Mouse (Mus musculus) kidney, embryonic 15.5 days (tissue): ENCODE results near the gene Fars2. TPM values are rescaled to one million over a fixed set of nuclear protein-coding genes. Genes with fewer than 3 reads are reported as not detected.
A peak's percentile ranks its signal among the peaks of the same experiment; 100 is the strongest.

ENCODE experiments used
- ATAC-seq: fragments of 200-750 bp; cut with Nextera tagmentation; replicated peaks from 2 replicates; pipeline ENCODE4 v1.8.0; 2017; ENCODE audit warnings: moderate TSS enrichment; ENCODE audit not compliant: low FRiP score
- H3K27ac ChIP-seq: fragments of 300-500 bp; sonication (generic); 2 replicates; pipeline ENCODE4 v1.5.1; 2015; ENCODE audit warnings: mild to moderate bottlenecking, inconsistent platforms
- H3K27me3 ChIP-seq: fragments of 300-500 bp; sonication (generic); 2 replicates; pipeline ENCODE4 v1.6.1; 2015; ENCODE audit warnings: inconsistent platforms
- H3K36me3 ChIP-seq: fragments of 300-500 bp; sonication (generic); 2 replicates; pipeline ENCODE4 v1.6.1; 2015; ENCODE audit warnings: inconsistent platforms
- H3K4me1 ChIP-seq: fragments of 300-500 bp; sonication (generic); 2 replicates; pipeline ENCODE4 v1.6.1; 2015; ENCODE audit warnings: inconsistent platforms
- H3K4me2 ChIP-seq: fragments of 300-500 bp; sonication (generic); 2 replicates; pipeline ENCODE4 v1.6.1; 2015; ENCODE audit warnings: moderate library complexity, mild to moderate bottlenecking, inconsistent platforms
- H3K4me3 ChIP-seq: fragments of 300-500 bp; sonication (generic); replicated peaks from 2 replicates; pipeline ENCODE4 v1.5.1; 2015; ENCODE audit warnings: mild to moderate bottlenecking, inconsistent platforms
- H3K9ac ChIP-seq: fragments of 300-500 bp; sonication (generic); 2 replicates; pipeline ENCODE4 v1.6.1; 2015; ENCODE audit warnings: mild to moderate bottlenecking, inconsistent platforms
- H3K9me3 ChIP-seq: fragments of 300-500 bp; sonication (generic); replicated peaks from 2 replicates; pipeline ENCODE4 v1.6.1; 2016; ENCODE audit warnings: inconsistent platforms
- WGBS: fragments of 180-500 bp; shearing (Covaris S2); methylation state at CpG from one replicate; pipeline ENCODE4 v1.1.7; 2015; ENCODE audit warnings: mixed read lengths; 5-methylcytosine and 5-hydroxymethylcytosine counted together
- polyA plus RNA-seq: library from polyadenylated mRNA; unstranded; fragments of >200 nt; fragmentation: Nextera tagmentation; extraction: Ambion mirVana; gene quantifications from 2 replicates; pipeline ENCODE4 v1.2.1, GENCODE M21; 2015

The Fars2 gene
- polyA plus RNA-seq, 1 experiment from 2014 or later, result 35.8 TPM

GRCm38 (mm10) chr13:36541287-36541780 is 424.1 kb downstream of the Fars2 start:
- Histone ChIP-seq H3K27ac (no peak overlapping the region), H3K4me3 (no peak overlapping the region), H3K9me3 (no peaks in the 10 kb centered on the region), H3K36me3 (no peaks in the 10 kb centered on the region), H3K4me1 (no peaks in the 10 kb centered on the region), H3K27me3 (no peaks in the 10 kb centered on the region), H3K4me2 (no peak overlapping the region), H3K9ac (no peak overlapping the region)
- 75% methylated on average over 2 of the region's 2 CpGs for WGBS
- no peak for ATAC-seq

GRCm38 (mm10) chr13:36550694-36551093 is 433.5 kb downstream of the Fars2 start:
- Histone ChIP-seq H3K27me3 (no peaks in the 10 kb centered on the region), H3K4me1 (peaks cover 2% of the 10 kb centered on the region; the same call in 1 of the 2 replicates), H3K4me2 (no peak overlapping the region), H3K4me3 (no peak overlapping the region), H3K36me3 (no peaks in the 10 kb centered on the region), H3K9me3 (no peaks in the 10 kb centered on the region), H3K27ac (no peak overlapping the region), H3K9ac (no peak overlapping the region)
- ATAC-seq, result no peak
- WGBS, result 56% methylated on average over 6 of the region's 6 CpGs

GRCm38 (mm10) chr13:36552522-36553246 is 435.5 kb downstream of the Fars2 start:
- no peak overlapping the region for H3K9ac ChIP-seq
- no peak overlapping the region for H3K27ac ChIP-seq
- no peak overlapping the region for H3K4me3 ChIP-seq
- peaks cover 2% of the 10 kb centered on the region; the same call in 1 of the 2 replicates for H3K4me1 ChIP-seq
- H3K9me3 ChIP-seq, result no peaks in the 10 kb centered on the region
- no peak overlapping the region for H3K4me2 ChIP-seq
- no peak for ATAC-seq
- WGBS, result 78% methylated on average over 3 of the region's 3 CpGs
- H3K36me3 ChIP-seq, result no peaks in the 10 kb centered on the region
- no peaks in the 10 kb centered on the region for H3K27me3 ChIP-seq

DNA sequence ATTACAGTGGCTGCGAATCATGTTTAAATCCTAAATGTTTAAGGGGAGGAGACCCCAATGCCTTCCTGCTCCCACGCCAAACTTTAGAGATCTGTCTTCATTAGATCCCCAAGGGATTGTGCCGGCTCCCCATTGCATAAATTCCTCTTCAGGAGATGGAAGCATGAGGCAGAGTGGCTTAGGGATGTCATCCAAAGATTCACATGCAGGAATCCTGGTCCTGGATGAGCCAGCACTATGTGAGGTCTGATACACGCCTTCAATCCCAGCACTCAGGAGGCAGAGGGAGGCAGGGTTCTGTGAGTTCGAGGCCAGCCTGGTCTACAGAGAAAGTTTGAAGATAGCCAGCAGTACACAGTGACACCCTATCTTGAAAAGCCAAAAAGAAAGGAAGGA is 436.0 kb downstream of the Fars2 start:
- Histone ChIP-seq H3K27me3 (no peaks in the 10 kb centered on the region), H3K27ac (no peak overlapping the region), H3K36me3 (no peaks in the 10 kb centered on the region), H3K4me3 (no peak overlapping the region), H3K9ac (no peak overlapping the region), H3K4me1 (peaks cover 2% of the 10 kb centered on the region; the same call in 1 of the 2 replicates), H3K4me2 (no peak overlapping the region), H3K9me3 (no peaks in the 10 kb centered on the region)
- ATAC-seq, result no peak
- 76% methylated on average over 5 of the region's 5 CpGs for WGBS

GRCm38 (mm10) chr13:36554743-36555142 is 437.5 kb downstream of the Fars2 start:
- Histone ChIP-seq H3K4me3 (no peak overlapping the region), H3K4me1 (peaks cover 2% of the 10 kb centered on the region; the same call in 1 of the 2 replicates), H3K27ac (no peak overlapping the region), H3K27me3 (no peaks in the 10 kb centered on the region), H3K4me2 (no peak overlapping the region), H3K36me3 (no peaks in the 10 kb centered on the region), H3K9me3 (no peaks in the 10 kb centered on the region), H3K9ac (no peak overlapping the region)
- WGBS, result 63% methylated on average over 1 of the region's 1 CpGs
- no peak for ATAC-seq

DNA sequence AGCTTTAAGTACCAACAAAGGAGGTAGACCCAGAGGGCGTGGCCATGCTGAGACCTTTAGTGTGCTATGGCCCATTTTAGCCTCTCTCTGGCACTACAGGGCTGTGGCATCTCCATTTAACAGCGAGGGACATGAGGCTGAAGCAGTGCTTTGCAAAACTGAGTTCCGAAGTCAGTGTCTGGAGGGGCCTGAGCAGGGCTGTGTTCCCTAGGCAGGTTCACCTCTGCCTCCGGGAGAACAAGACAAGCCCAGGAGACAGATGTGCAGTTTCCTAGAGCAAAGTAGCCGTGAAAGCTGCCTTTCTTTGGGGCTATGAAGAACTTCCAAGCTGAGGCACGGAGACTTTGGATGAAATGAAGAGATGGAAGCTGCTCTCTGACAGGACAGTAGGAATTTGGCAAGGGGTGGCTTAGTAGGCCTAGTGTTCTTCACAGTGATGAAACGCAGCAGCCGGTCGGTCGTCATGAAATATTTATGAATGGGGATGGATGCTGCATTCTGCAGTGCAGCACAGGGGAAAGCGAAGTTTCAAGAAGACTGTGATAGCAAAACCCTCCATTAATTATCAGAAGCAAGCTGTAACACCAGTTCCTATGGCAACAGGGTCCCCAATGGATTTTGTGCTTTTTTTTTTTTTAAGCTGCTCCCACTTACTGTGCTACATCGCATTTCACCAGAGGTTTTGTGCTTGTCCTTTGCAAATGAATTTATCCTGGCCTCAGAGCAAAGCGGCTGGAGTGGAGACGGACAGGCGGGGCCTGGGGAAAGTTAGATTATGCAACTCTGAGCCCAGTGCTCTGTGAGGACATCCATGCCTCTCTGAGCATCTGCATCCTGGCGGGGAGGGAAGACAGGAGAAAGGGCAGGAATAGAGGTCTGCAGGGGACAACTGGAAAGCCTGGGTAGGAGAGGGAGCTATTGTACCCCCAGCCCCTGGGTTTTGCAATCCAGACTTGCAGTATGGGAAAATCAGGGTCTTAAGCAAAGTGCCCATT is 445.5 kb downstream of the Fars2 start:
- no peaks in the 10 kb centered on the region for H3K36me3 ChIP-seq
- H3K9ac ChIP-seq, result no peak overlapping the region
- WGBS, result 69% methylated on average over 16 of the region's 16 CpGs
- H3K4me3 ChIP-seq, result no peak overlapping the region
- no peaks in the 10 kb centered on the region for H3K9me3 ChIP-seq
- H3K4me1 ChIP-seq, result no peaks in the 10 kb centered on the region
- no peak overlapping the region for H3K4me2 ChIP-seq
- no peak for ATAC-seq
- H3K27me3 ChIP-seq, result no peaks in the 10 kb centered on the region
- no peak overlapping the region for H3K27ac ChIP-seq

DNA sequence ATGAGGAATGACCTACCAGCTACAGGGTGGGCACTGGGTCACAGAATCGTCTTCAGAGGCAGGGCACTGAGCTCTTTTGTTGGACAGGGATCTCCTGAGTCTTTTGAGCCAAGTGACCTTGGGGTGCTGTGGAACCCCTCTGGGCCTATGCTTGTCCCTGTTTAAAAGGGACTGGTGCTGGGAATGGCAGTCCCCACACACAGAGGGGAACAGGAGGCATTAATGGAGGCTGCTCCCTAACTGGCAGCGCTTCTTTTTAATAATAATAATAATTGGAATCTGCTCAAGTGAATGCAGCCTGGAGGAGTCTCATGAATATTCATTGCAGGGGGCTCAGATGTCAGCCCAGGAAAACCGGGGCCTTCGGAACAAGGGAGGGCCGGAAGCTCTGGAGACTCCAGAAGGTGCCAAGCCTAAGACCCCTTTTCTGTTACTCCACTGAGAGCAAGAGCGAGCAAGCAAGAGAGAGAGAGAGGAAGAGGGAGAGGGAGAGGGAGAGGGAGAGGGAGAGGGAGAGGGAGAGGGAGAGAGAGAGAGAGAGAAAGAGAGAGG is 447.6 kb downstream of the Fars2 start:
- Histone ChIP-seq H3K9me3 (no peaks in the 10 kb centered on the region), H3K9ac (no peak overlapping the region), H3K36me3 (no peaks in the 10 kb centered on the region), H3K27ac (no peak overlapping the region), H3K4me1 (no peaks in the 10 kb centered on the region), H3K4me3 (no peak overlapping the region), H3K27me3 (no peaks in the 10 kb centered on the region), H3K4me2 (no peak overlapping the region)
- WGBS, result 39% methylated on average over 6 of the region's 6 CpGs
- no peak for ATAC-seq

GRCm38 (mm10) chr13:36576781-36577180 is 459.6 kb downstream of the Fars2 start:
- no peak for ATAC-seq
- Histone ChIP-seq H3K9ac (no peak overlapping the region), H3K4me2 (no peak overlapping the region), H3K9me3 (no peaks in the 10 kb centered on the region), H3K4me3 (no peak overlapping the region), H3K27me3 (peaks cover 8% of the 10 kb centered on the region), H3K36me3 (no peaks in the 10 kb centered on the region), H3K27ac (no peak overlapping the region), H3K4me1 (peaks cover 17% of the 10 kb centered on the region)
- 47% methylated on average over 4 of the region's 4 CpGs for WGBS

DNA sequence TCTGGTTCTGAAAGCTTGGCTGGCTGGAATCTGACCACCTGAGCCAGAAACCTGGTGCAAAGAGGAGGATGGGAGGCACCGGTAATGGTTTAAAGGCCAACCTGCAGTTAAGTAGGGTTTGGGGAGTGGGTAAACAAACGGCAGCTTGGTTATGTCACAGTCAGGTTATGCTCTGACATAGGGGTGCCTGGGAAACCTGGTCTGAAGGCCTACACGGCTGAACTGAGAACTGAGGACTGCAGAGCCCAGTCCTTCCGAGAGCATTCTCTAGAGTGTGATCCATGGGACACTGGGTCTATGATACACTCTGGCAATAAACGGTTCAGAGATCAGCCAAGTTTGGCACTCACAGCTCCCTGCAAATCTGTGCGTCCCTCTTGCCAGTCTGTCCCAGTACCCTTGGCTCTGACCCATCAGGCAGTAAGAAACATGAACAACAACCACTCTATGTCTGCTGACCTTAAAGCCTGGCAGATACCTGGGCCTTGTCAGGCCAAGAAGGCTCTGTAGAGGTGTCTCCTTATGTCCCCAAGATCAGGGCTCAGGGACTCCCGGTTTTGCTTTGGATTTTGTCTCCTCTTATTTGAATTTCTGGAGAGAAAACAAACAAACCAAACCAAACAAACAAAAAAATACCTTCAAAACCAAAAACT is 460.8 kb downstream of the Fars2 start:
- 34% methylated on average over 7 of the region's 7 CpGs for WGBS
- peak; percentile 61 for ATAC-seq
- Histone ChIP-seq H3K9ac (no peak overlapping the region), H3K4me1 (peaks cover 24% of the 10 kb centered on the region), H3K9me3 (no peaks in the 10 kb centered on the region), H3K4me3 (peak overlapping the region; percentile 58), H3K4me2 (peak overlapping the region; percentile 83), H3K27me3 (peaks cover 14% of the 10 kb centered on the region), H3K36me3 (no peaks in the 10 kb centered on the region), H3K27ac (no peak overlapping the region)

DNA sequence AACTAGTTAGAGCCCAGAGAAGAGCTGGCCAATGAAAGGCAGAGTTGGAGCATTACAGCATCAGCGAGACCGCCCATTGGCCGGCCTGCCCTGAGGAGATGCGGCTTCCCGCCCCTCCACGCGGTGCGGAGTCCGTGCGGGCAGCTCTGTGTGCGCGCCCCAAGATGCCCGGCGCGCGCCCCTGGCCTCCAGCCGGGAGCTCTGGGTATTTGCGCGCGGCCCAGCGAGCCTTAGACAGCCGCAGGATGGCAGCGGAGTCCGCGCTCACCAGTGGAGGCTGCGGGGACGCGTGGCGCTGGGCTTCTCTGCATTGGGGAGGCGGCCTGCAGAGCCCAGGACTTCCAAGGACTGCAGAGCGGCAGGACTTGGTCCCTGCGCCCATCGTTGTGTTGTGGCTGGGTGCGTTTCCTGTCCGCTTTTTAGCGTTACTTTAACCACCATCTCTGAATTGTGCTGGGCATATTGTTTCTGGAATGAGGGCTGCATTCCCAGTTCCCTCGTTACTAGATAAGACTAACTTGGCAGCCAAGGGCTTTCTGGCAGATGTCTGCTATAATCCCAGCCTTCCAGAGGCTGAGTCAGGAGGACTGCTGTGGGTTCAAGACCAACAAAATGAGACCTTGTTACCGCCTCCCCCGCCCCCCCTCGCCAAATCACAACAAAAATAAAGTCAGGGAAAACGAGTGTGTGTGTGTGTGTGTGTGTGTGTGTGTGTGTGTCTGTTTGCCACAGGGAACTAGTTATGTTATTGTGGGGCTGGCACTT is 461.5 kb downstream of the Fars2 start:
- H3K4me2 ChIP-seq, result peak overlapping the region; percentile 83
- no peaks in the 10 kb centered on the region for H3K36me3 ChIP-seq
- H3K27me3 ChIP-seq, result peaks cover 14% of the 10 kb centered on the region
- H3K27ac ChIP-seq, result peak overlapping the region; percentile 7; the same call in 1 of the 2 replicates
- H3K4me1 ChIP-seq, result peaks cover 29% of the 10 kb centered on the region
- H3K4me3 ChIP-seq, result peak overlapping the region; percentile 58
- 2% methylated on average over 41 of the region's 41 CpGs for WGBS
- H3K9ac ChIP-seq, result peak overlapping the region; percentile 57
- H3K9me3 ChIP-seq, result no peaks in the 10 kb centered on the region
- ATAC-seq, result peak; percentile 98
